Mouse (Mus musculus) myocyte (in vitro differentiated cells): ENCODE data around the gene Sh3bp4.

Experiments
- MYOD1 ChIP-seq, 3 experiments: IDR thresholded peaks; one replicate each; pipeline ENCODE4 v1.6.1; 2011; ENCODE audit warnings: control low read depth in 2 of 3, low read depth in 2 of 3, mild to moderate bottlenecking in 2 of 3, moderate library complexity in 1 of 3; ENCODE audit not compliant: insufficient read length in 2 of 3, control insufficient read depth in 1 of 3
- MYOG ChIP-seq, 3 experiments: IDR thresholded peaks; one replicate each; pipeline ENCODE4 v1.6.1; 2011; ENCODE audit warnings: control low read depth in 2 of 3, low read depth in 2 of 3, mild to moderate bottlenecking in 2 of 3; ENCODE audit not compliant: insufficient read length in 2 of 3, control insufficient read depth in 1 of 3, insufficient read depth in 1 of 3
- TCF12 ChIP-seq: IDR thresholded peaks from one replicate; pipeline ENCODE4 v1.6.1; 2011; ENCODE audit warnings: mild to moderate bottlenecking, control low read depth; ENCODE audit not compliant: poor library complexity, insufficient read depth, severe bottlenecking
- TCF3 ChIP-seq: IDR thresholded peaks from one replicate; pipeline ENCODE4 v1.6.1; 2011; ENCODE audit warnings: low read depth, control low read depth; ENCODE audit not compliant: insufficient read length
- USF1 ChIP-seq: IDR thresholded peaks from one replicate; pipeline ENCODE4 v1.6.1; 2011; ENCODE audit warnings: low read depth, mild to moderate bottlenecking, control low read depth, moderate library complexity

DNA sequence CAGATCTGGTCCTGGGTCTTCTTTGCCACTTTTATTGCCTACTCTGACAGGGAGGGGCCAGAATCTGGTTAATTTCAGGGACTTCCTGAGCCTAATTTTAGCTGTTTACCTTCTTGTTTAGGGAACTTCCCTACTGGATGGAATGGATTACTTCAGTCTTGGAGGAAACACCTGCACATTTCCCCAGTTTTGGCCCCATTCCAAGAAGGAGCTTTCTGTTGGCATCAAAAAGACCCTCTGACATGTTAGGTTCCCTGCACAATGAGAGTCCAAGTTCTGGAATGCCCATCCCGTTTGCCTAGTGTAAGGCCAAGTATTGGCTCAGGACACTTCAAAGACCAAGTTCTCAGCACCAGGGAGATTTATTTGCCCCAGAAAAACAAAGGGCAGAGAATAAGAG, 14.0 kb upstream of the Sh3bp4 start:
- no peak for TF ChIP-seq TCF3
- TF ChIP-seq MYOG (IDR thresholded peaks at IDR 0.05; ENCODE audit: control insufficient read depth in 1 of 3, insufficient read depth in 1 of 3, insufficient read length in 2 of 3, low read depth in 2 of 3), result no peak
- TF ChIP-seq TCF12, result no peak
- TF ChIP-seq USF1, result no peak
- no peak for TF ChIP-seq MYOD1 (IDR thresholded peaks at IDR 0.05; ENCODE audit: control insufficient read depth in 1 of 3, insufficient read length in 2 of 3, low read depth in 2 of 3)
